Mouse (Mus musculus) forebrain, embryonic 12.5 days (tissue): Measurements from ENCODE around the gene Glis1. TPM values are rescaled to one million over a fixed set of nuclear protein-coding genes. Genes with fewer than 3 reads are reported as not detected.
A peak's percentile ranks its signal among the peaks of the same experiment; 100 is the strongest.

Experiments used
- ATAC-seq: fragments of 200-750 bp; cut with Nextera tagmentation; 2 replicates; pipeline ENCODE4 v1.8.0; 2017; ENCODE audit warnings: moderate TSS enrichment; ENCODE audit not compliant: low FRiP score
- H3K27ac ChIP-seq: fragments of 300-500 bp; sonication (generic); 2 replicates; pipeline ENCODE4 v1.5.1; 2016; ENCODE audit warnings: mild to moderate bottlenecking
- H3K27me3 ChIP-seq: fragments of 300-500 bp; sonication (generic); 2 replicates; pipeline ENCODE4 v1.6.1; 2016; ENCODE audit warnings: mild to moderate bottlenecking
- H3K36me3 ChIP-seq: fragments of 300-500 bp; sonication (generic); replicated peaks from 2 replicates; pipeline ENCODE4 v1.6.1; 2016; ENCODE audit warnings: mild to moderate bottlenecking
- H3K4me1 ChIP-seq: fragments of 300-500 bp; sonication (generic); 2 replicates; pipeline ENCODE4 v1.6.1; 2016
- H3K4me2 ChIP-seq: fragments of 300-500 bp; sonication (generic); 2 replicates; pipeline ENCODE4 v1.6.1; 2016; ENCODE audit warnings: mild to moderate bottlenecking, moderate library complexity
- H3K4me3 ChIP-seq: fragments of 300-500 bp; sonication (generic); replicated peaks from 2 replicates; pipeline ENCODE4 v1.5.1; 2016; ENCODE audit warnings: mild to moderate bottlenecking
- H3K9ac ChIP-seq: fragments of 300-500 bp; sonication (generic); 2 replicates; pipeline ENCODE4 v1.6.1; 2016; ENCODE audit warnings: mild to moderate bottlenecking
- H3K9me3 ChIP-seq: fragments of 300-500 bp; sonication (generic); 2 replicates; pipeline ENCODE4 v1.6.1; 2016
- WGBS: fragments of 180-500 bp; shearing (Covaris S2); methylation state at CpG from one replicate; pipeline ENCODE4 v1.1.7; 2016; 5-methylcytosine and 5-hydroxymethylcytosine counted together
- polyA plus RNA-seq: library from polyadenylated mRNA; unstranded; fragments of >200 nt; fragmentation: Nextera tagmentation; extraction: Ambion mirVana; gene quantifications from 2 replicates; pipeline ENCODE4 v1.2.1, GENCODE M21; 2016

The Glis1 gene
- polyA plus RNA-seq, 1 experiment from 2014 or later = 3.8 TPM

GRCm38 (mm10) chr4:107435238-107435946 lies 1.0 kb downstream of the Glis1 start:
- no peak overlapping the region for H3K27ac ChIP-seq
- H3K9ac ChIP-seq = peak overlapping the region; percentile 68
- H3K4me3 ChIP-seq = peak overlapping the region; percentile 64
- peaks cover 24% of the 10 kb centered on the region for H3K4me1 ChIP-seq
- no peaks in the 10 kb centered on the region for H3K9me3 ChIP-seq
- 1% methylated on average over 46 of the region's 47 CpGs for WGBS
- peak overlapping the region; percentile 96 for H3K4me2 ChIP-seq
- ATAC-seq = peak; percentile 3; the same call in 1 of the 2 replicates
- peaks cover 72% of the 10 kb centered on the region for H3K27me3 ChIP-seq
- H3K36me3 ChIP-seq = no peaks in the 10 kb centered on the region

GRCm38 (mm10) chr4:107436476-107436875 lies 2.1 kb downstream of the Glis1 start:
- H3K4me1 ChIP-seq = peaks cover 26% of the 10 kb centered on the region
- no peak for ATAC-seq
- no peak overlapping the region for H3K4me3 ChIP-seq
- H3K27me3 ChIP-seq = peaks cover 82% of the 10 kb centered on the region
- H3K9me3 ChIP-seq = no peaks in the 10 kb centered on the region
- H3K9ac ChIP-seq = no peak overlapping the region
- 93% methylated on average over 7 of the region's 7 CpGs for WGBS
- no peak overlapping the region for H3K4me2 ChIP-seq
- no peaks in the 10 kb centered on the region for H3K36me3 ChIP-seq
- H3K27ac ChIP-seq = no peak overlapping the region

GRCm38 (mm10) chr4:107438741-107439140 lies 4.3 kb downstream of the Glis1 start:
- Histone ChIP-seq H3K4me1 (peaks cover 42% of the 10 kb centered on the region), H3K4me2 (no peak overlapping the region), H3K27ac (no peak overlapping the region), H3K9me3 (no peaks in the 10 kb centered on the region), H3K27me3 (peaks cover 82% of the 10 kb centered on the region), H3K36me3 (no peaks in the 10 kb centered on the region), H3K9ac (no peak overlapping the region), H3K4me3 (no peak overlapping the region)
- ATAC-seq = no peak
- WGBS = 88% methylated on average over 8 of the region's 8 CpGs

GRCm38 (mm10) chr4:107440306-107440705 lies 5.9 kb downstream of the Glis1 start:
- Histone ChIP-seq H3K9ac (no peak overlapping the region), H3K4me3 (no peak overlapping the region), H3K4me1 (peaks cover 26% of the 10 kb centered on the region), H3K36me3 (no peaks in the 10 kb centered on the region), H3K27me3 (peaks cover 79% of the 10 kb centered on the region), H3K27ac (no peak overlapping the region), H3K9me3 (no peaks in the 10 kb centered on the region), H3K4me2 (peak overlapping the region; percentile 34)
- ATAC-seq = no peak
- 19% methylated on average over 13 of the region's 13 CpGs for WGBS

GRCm38 (mm10) chr4:107442288-107442687 lies 7.9 kb downstream of the Glis1 start:
- no peak overlapping the region for H3K9ac ChIP-seq
- peaks cover 21% of the 10 kb centered on the region for H3K4me1 ChIP-seq
- H3K9me3 ChIP-seq = no peaks in the 10 kb centered on the region
- 63% methylated on average over 11 of the region's 11 CpGs for WGBS
- H3K4me2 ChIP-seq = no peak overlapping the region
- H3K4me3 ChIP-seq = no peak overlapping the region
- H3K27me3 ChIP-seq = peaks cover 61% of the 10 kb centered on the region
- ATAC-seq = no peak
- H3K27ac ChIP-seq = no peak overlapping the region
- no peaks in the 10 kb centered on the region for H3K36me3 ChIP-seq

GRCm38 (mm10) chr4:107442891-107443483 lies 8.6 kb downstream of the Glis1 start:
- peaks cover 54% of the 10 kb centered on the region for H3K27me3 ChIP-seq
- no peak for ATAC-seq

GRCm38 (mm10) chr4:107443621-107444020 lies 9.2 kb downstream of the Glis1 start:
- ATAC-seq = no peak
- Histone ChIP-seq H3K27me3 (peaks cover 48% of the 10 kb centered on the region), H3K4me1 (peaks cover 21% of the 10 kb centered on the region), H3K9me3 (no peaks in the 10 kb centered on the region), H3K9ac (no peak overlapping the region), H3K36me3 (no peaks in the 10 kb centered on the region), H3K4me3 (no peak overlapping the region), H3K4me2 (peak overlapping the region; percentile 13; the same call in 1 of the 2 replicates), H3K27ac (no peak overlapping the region)
- WGBS = 42% methylated on average over 11 of the region's 11 CpGs

More at GRCm38 (mm10) chr4:107442891-107443483, 8.6 kb downstream of the Glis1 start:
- Histone ChIP-seq H3K9ac (no peak overlapping the region), H3K4me3 (no peak overlapping the region), H3K9me3 (no peaks in the 10 kb centered on the region), H3K27ac (no peak overlapping the region), H3K4me2 (peak overlapping the region; percentile 13), H3K36me3 (no peaks in the 10 kb centered on the region), H3K4me1 (peaks cover 21% of the 10 kb centered on the region)
- WGBS = 31% methylated on average over 16 of the region's 16 CpGs

- H3K4me1 ChIP-seq = peaks cover 1% of the 10 kb centered on the region
- H3K27ac ChIP-seq = no peak overlapping the region
- H3K36me3 ChIP-seq = no peaks in the 10 kb centered on the region
- 91% methylated on average over 6 of the region's 6 CpGs for whole genome bisulfite sequencing
- no peak overlapping the region for H3K4me2 ChIP-seq
- H3K9ac ChIP-seq = no peak overlapping the region
- peaks cover 16% of the 10 kb centered on the region for H3K27me3 ChIP-seq
- no peaks in the 10 kb centered on the region for H3K9me3 ChIP-seq
- H3K4me3 ChIP-seq = no peak overlapping the region
- no peak for ATAC-seq
These were observed 14.1 kb downstream of the Glis1 start for GRCm38 (mm10) chr4:107448481-107448880.

GRCm38 (mm10) chr4:107449519-107449918 lies 15.1 kb downstream of the Glis1 start:
- no peak for ATAC-seq
- Histone ChIP-seq H3K27me3 (peaks cover 5% of the 10 kb centered on the region; the same call in 1 of the 2 replicates), H3K4me3 (no peak overlapping the region), H3K9ac (no peak overlapping the region), H3K27ac (no peak overlapping the region), H3K9me3 (no peaks in the 10 kb centered on the region), H3K4me1 (no peaks in the 10 kb centered on the region), H3K36me3 (no peaks in the 10 kb centered on the region), H3K4me2 (no peak overlapping the region)
- 93% methylated on average over 13 of the region's 13 CpGs for WGBS

GRCm38 (mm10) chr4:107452266-107453015 lies 18.1 kb downstream of the Glis1 start:
- Histone ChIP-seq H3K9ac (no peak overlapping the region), H3K4me3 (no peak overlapping the region), H3K27ac (no peak overlapping the region), H3K36me3 (no peaks in the 10 kb centered on the region), H3K9me3 (no peaks in the 10 kb centered on the region), H3K4me2 (no peak overlapping the region), H3K4me1 (no peaks in the 10 kb centered on the region), H3K27me3 (no peaks in the 10 kb centered on the region)
- 64% methylated on average over 18 of the region's 18 CpGs for WGBS
- no peak for ATAC-seq

- no peaks in the 10 kb centered on the region for H3K9me3 ChIP-seq
- peaks cover 4% of the 10 kb centered on the region; the same call in 1 of the 2 replicates for H3K4me1 ChIP-seq
- H3K4me3 ChIP-seq = no peak overlapping the region
- no peak overlapping the region for H3K4me2 ChIP-seq
- no peak overlapping the region for H3K27ac ChIP-seq
- no peaks in the 10 kb centered on the region for H3K36me3 ChIP-seq
- WGBS = 66% methylated on average over 16 of the region's 16 CpGs
- H3K27me3 ChIP-seq = peaks cover 3% of the 10 kb centered on the region; the same call in 1 of the 2 replicates
- H3K9ac ChIP-seq = no peak overlapping the region
- peak; percentile 80 for ATAC-seq
These were observed 19.0 kb downstream of the Glis1 start for GRCm38 (mm10) chr4:107453141-107453984.

GRCm38 (mm10) chr4:107457602-107458001 lies 23.2 kb downstream of the Glis1 start:
- H3K4me1 ChIP-seq = peaks cover 8% of the 10 kb centered on the region
- no peak overlapping the region for H3K9ac ChIP-seq
- no peak overlapping the region for H3K4me2 ChIP-seq
- H3K4me3 ChIP-seq = no peak overlapping the region
- 72% methylated on average over 12 of the region's 12 CpGs for WGBS
- H3K36me3 ChIP-seq = no peaks in the 10 kb centered on the region
- peaks cover 3% of the 10 kb centered on the region; the same call in 1 of the 2 replicates for H3K27me3 ChIP-seq
- no peak overlapping the region for H3K27ac ChIP-seq
- no peaks in the 10 kb centered on the region for H3K9me3 ChIP-seq
- ATAC-seq = no peak
